Comparison of ENCODE assay signal across 47 mouse cellular contexts in the genomic region with DNA sequence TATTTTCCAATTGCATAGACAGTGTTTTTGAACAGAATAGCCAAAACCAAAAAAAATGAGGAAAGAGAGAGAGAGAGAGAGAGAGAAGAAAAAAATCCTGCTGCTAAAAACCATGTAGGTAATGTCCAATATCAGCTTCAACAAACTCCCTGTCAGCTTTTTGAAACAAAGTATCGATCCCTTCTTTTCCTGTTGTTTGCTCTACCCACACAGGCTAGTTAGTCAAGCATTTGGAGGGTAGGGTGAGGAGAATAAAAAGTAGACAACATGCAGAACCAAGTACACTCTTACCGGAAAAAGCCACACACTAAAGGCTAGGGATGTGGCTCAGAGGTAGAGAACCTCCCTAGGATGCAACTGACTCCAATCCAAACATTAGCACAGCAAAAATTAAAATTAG. TPM values are rescaled to one million over a fixed set of nuclear protein-coding genes. Genes with fewer than 3 reads are reported as not detected.
"Had no signal": no experiment of that assay in that cellular context is flagged by ENCODE, and none has a peak within 500 bp of the region (broad histone marks: within the 10 kb centered on the region; RNA-seq: fewer than 3 reads in every experiment).

No protein-coding gene starts in this region.

- H3K9ac ChIP-seq: heart, embryonic 12.5 days; heart, embryonic 13.5 days; heart, embryonic 15.5 days; hindbrain, embryonic 12.5 days; hindbrain, embryonic 13.5 days; hindbrain, embryonic 14.5 days; hindbrain, embryonic 15.5 days; intestine, embryonic 15.5 days; kidney, embryonic 15.5 days had no signal

- H3K36me3 ChIP-seq: heart, embryonic 10.5 days; heart, embryonic 12.5 days; heart, embryonic 13.5 days; heart, embryonic 15.5 days; hindbrain, embryonic 10.5 days; hindbrain, embryonic 12.5 days; hindbrain, embryonic 13.5 days; hindbrain, embryonic 15.5 days; intestine, embryonic 15.5 days; kidney, embryonic 15.5 days had no signal

- H3K4me2 ChIP-seq: heart, embryonic 11.5 days; heart, embryonic 12.5 days; heart, embryonic 13.5 days; heart, embryonic 15.5 days; hindbrain, embryonic 12.5 days; hindbrain, embryonic 13.5 days; hindbrain, embryonic 14.5 days; hindbrain, embryonic 15.5 days; intestine, embryonic 15.5 days; kidney, embryonic 15.5 days had no signal

- H3K27ac ChIP-seq: heart, embryonic 10.5 days; heart, embryonic 13.5 days; heart, embryonic 15.5 days; hindbrain, embryonic 10.5 days; hindbrain, embryonic 12.5 days; hindbrain, embryonic 13.5 days; hindbrain, embryonic 14.5 days; hindbrain, embryonic 15.5 days; hindbrain, postnatal 0 days; intestine, embryonic 15.5 days; kidney, embryonic 15.5 days; kidney, postnatal 0 days; layer of hippocampus, adult 2 months had no signal

- ATAC-seq: hindbrain, embryonic 16.5 days; hindbrain, postnatal 0 days; inflammation-experienced regulatory T-cells, adult 6 months; intestine, embryonic 15.5 days; intestine, embryonic 16.5 days; intestine, postnatal 0 days had no signal

- H3K9me3 ChIP-seq: heart, embryonic 10.5 days; heart, embryonic 12.5 days; heart, embryonic 13.5 days; heart, embryonic 15.5 days; hindbrain, embryonic 10.5 days; hindbrain, embryonic 12.5 days; hindbrain, embryonic 13.5 days; intestine, embryonic 15.5 days; kidney, embryonic 15.5 days had no signal

- DNase-seq: heart, postnatal 10 days; heart, postnatal 14 days; heart, postnatal 36 days; heart, postnatal 4 days; kidney, adult 11 months; kidney, adult 18-20 months; kidney, adult 2 months; kidney, adult 8-10 months; kidney, adult 9 months; kidney, postnatal 10 days; kidney, postnatal 14 days; kidney, postnatal 36 days; kidney, postnatal 4 days; layer of hippocampus, adult 9-11 months; layer of hippocampus, postnatal 36 days had no signal

- H3K27me3 ChIP-seq: heart, embryonic 12.5 days; heart, embryonic 13.5 days; heart, embryonic 15.5 days; hindbrain, embryonic 12.5 days; hindbrain, embryonic 13.5 days; hindbrain, embryonic 15.5 days; intestine, embryonic 15.5 days; kidney, embryonic 15.5 days had no signal

- H3K4me3 ChIP-seq: heart, embryonic 10.5 days; heart, embryonic 12.5 days; heart, embryonic 13.5 days; heart, embryonic 15.5 days; hindbrain, embryonic 10.5 days; hindbrain, embryonic 12.5 days; hindbrain, embryonic 13.5 days; hindbrain, embryonic 15.5 days; intestine, embryonic 15.5 days; kidney, embryonic 15.5 days; layer of hippocampus, adult 2 months had no signal

- H3K4me1 ChIP-seq: intestine, embryonic 15.5 days had no signal

RNA-seq across cellular contexts. Expression of a gene that starts 8.1 kb away (rescaled TPM):
- total RNA-seq: heart, postnatal 10 days; heart, postnatal 14 days; hematopoietic stem cell, adult 5-6 weeks; hindbrain, postnatal 0 days; layer of hippocampus, postnatal 10 days; layer of hippocampus, postnatal 14 days; layer of hippocampus, postnatal 36 days had no signal
- polyA plus RNA-seq: heart, embryonic 10.5 days; heart, embryonic 11.5 days; heart, embryonic 12.5 days; heart, embryonic 13.5 days; heart, embryonic 14.5 days; heart, embryonic 15.5 days; heart, embryonic 16.5 days; heart, postnatal 0 days; hindbrain, embryonic 10.5 days; hindbrain, embryonic 11.5 days; hindbrain, embryonic 12.5 days; hindbrain, embryonic 13.5 days; hindbrain, embryonic 14.5 days; hindbrain, embryonic 15.5 days; hindbrain, embryonic 16.5 days; hindbrain, postnatal 0 days; inflammation-experienced regulatory T-cells, adult 6 months; intestine, embryonic 14.5 days; intestine, embryonic 15.5 days; intestine, embryonic 16.5 days; intestine, postnatal 0 days; kidney, adult 2 months; kidney, embryonic 14.5 days; kidney, embryonic 15.5 days; kidney, embryonic 16.5 days; kidney, postnatal 0 days; large intestine, adult 2 months had no signal

RNA-seq across cellular contexts. Expression of a gene that starts 21.3 kb away (rescaled TPM):
- total RNA-seq: heart, postnatal 10 days; heart, postnatal 25 days; heart, postnatal 36 days; heart, postnatal 4 days; hematopoietic stem cell, adult 5-6 weeks; hindbrain, postnatal 0 days; layer of hippocampus, postnatal 14 days; layer of hippocampus, postnatal 25 days; layer of hippocampus, postnatal 36 days had no signal
- polyA plus RNA-seq: heart, embryonic 14.5 days; heart, embryonic 15.5 days; heart, postnatal 0 days; hindbrain, embryonic 10.5 days; hindbrain, embryonic 11.5 days; hindbrain, embryonic 12.5 days; hindbrain, embryonic 13.5 days; hindbrain, embryonic 14.5 days; hindbrain, embryonic 16.5 days; hindbrain, postnatal 0 days; inflammation-experienced regulatory T-cells, adult 6 months; intestine, embryonic 14.5 days; kidney, embryonic 14.5 days had no signal
